Mouse (Mus musculus): ENCODE data around the gene Mrpl44. TPM values are rescaled to one million over a fixed set of nuclear protein-coding genes. Genes with fewer than 3 reads are reported as not detected.

Mrpl44 gene
- polyA plus RNA-seq, 1 experiment = 5.3 TPM

DNA sequence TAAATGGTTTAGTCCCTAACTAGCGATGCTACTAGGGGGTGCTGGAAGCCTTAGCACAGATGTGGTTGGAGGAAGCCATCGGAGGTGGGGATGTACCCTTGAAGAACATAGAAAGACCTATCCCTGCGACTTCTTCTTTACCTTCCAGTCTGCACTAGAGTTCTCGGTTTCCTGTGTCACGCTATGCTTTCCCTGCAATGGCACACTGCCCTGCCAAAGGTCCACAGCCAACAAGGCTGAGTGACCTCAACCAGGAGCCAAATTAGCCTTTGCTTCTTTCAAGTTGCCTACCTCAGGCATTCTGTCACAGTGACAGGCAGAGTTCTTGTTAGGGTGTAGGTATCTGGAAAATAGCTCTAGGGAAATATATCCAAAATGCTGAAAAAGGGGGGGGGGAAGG lies 19.4 kb upstream of the Mrpl44 start:
- no peak overlapping the region for H3K27ac ChIP-seq (ENCODE audit: control insufficient read depth, insufficient read depth, low read depth, low read length)
- peaks cover 7% of the 10 kb centered on the region for H3K4me1 ChIP-seq (ENCODE audit: control insufficient read depth, insufficient read depth, low read length)
- no peaks in the 10 kb centered on the region for H3K36me3 ChIP-seq (ENCODE audit: control insufficient read depth, insufficient read depth, low read length)
- no peaks in the 10 kb centered on the region for H3K27me3 ChIP-seq (ENCODE audit: control insufficient read depth, insufficient read depth, low read length)
- H3K4me3 ChIP-seq (ENCODE audit: control insufficient read depth, low read depth, low read length) = no peak overlapping the region
- TF ChIP-seq CTCF (IDR thresholded peaks at IDR 0.05; ENCODE audit: control insufficient read depth, insufficient read depth, insufficient replicate concordance, low read depth, low read length) (no peak), POLR2A (IDR thresholded peaks at IDR 0.05; ENCODE audit: control insufficient read depth, low read depth, low read length) (no peak)

GRCm38 (mm10) chr1:79757161-79757560 lies 18.7 kb upstream of the Mrpl44 start:
- TF ChIP-seq POLR2A (IDR thresholded peaks at IDR 0.05; ENCODE audit: control insufficient read depth, low read depth, low read length) (no peak), CTCF (IDR thresholded peaks at IDR 0.05; ENCODE audit: control insufficient read depth, insufficient read depth, insufficient replicate concordance, low read depth, low read length) (no peak)
- peaks cover 7% of the 10 kb centered on the region for H3K4me1 ChIP-seq (ENCODE audit: control insufficient read depth, insufficient read depth, low read length)
- H3K27me3 ChIP-seq (ENCODE audit: control insufficient read depth, insufficient read depth, low read length) = no peaks in the 10 kb centered on the region
- H3K4me3 ChIP-seq (ENCODE audit: control insufficient read depth, low read depth, low read length) = no peak overlapping the region
- H3K27ac ChIP-seq (ENCODE audit: control insufficient read depth, insufficient read depth, low read depth, low read length) = no peak overlapping the region
- H3K36me3 ChIP-seq (ENCODE audit: control insufficient read depth, insufficient read depth, low read length) = no peaks in the 10 kb centered on the region

DNA sequence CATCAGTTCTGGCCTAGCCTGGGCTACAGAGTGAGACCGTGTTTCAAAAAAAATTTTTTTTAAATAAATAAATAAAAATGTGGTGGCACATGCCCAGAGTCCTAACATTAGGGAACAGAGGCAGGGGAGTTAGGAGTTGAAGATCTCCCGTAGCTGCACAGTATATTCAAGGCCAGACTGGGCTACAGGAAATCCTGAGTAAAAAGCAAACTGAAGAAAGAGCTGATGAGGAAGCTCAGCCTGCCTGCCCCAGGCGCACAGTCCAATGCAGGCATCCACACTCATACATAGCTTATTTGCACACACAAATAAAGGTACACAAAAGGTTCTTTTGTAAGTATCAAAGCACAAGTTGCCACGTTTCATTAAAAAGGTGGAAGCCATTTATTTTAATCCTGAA lies 18.2 kb upstream of the Mrpl44 start:
- H3K27ac ChIP-seq (ENCODE audit: control insufficient read depth, insufficient read depth, low read depth, low read length) = no peak overlapping the region
- H3K4me3 ChIP-seq (ENCODE audit: control insufficient read depth, low read depth, low read length) = no peak overlapping the region
- peaks cover 10% of the 10 kb centered on the region for H3K4me1 ChIP-seq (ENCODE audit: control insufficient read depth, insufficient read depth, low read length)
- no peaks in the 10 kb centered on the region for H3K27me3 ChIP-seq (ENCODE audit: control insufficient read depth, insufficient read depth, low read length)
- TF ChIP-seq POLR2A (IDR thresholded peaks at IDR 0.05; ENCODE audit: control insufficient read depth, low read depth, low read length) (no peak), CTCF (IDR thresholded peaks at IDR 0.05; ENCODE audit: control insufficient read depth, insufficient read depth, insufficient replicate concordance, low read depth, low read length) (no peak)
- no peaks in the 10 kb centered on the region for H3K36me3 ChIP-seq (ENCODE audit: control insufficient read depth, insufficient read depth, low read length)

DNA sequence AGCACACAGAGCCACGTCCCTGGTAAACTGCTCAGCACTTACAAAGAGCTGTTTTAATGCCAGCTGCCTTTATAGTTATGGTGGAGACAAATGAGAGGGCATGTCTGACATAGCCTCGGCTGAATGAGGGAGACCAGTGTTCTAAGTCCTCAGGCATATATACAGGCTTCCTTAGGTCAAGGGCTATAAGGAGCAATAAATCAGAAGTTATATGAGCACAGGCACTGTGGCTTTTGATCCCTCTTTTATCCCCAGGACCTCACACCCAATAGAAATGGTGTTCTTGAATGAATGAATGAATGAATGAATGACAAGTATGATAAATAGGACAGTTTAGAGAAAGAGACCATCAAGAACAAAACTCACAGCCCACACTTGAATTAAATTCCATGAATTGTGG lies 16.8 kb upstream of the Mrpl44 start:
- H3K27me3 ChIP-seq (ENCODE audit: control insufficient read depth, insufficient read depth, low read length) = no peaks in the 10 kb centered on the region
- peaks cover 10% of the 10 kb centered on the region for H3K4me1 ChIP-seq (ENCODE audit: control insufficient read depth, insufficient read depth, low read length)
- H3K4me3 ChIP-seq (ENCODE audit: control insufficient read depth, low read depth, low read length) = no peak overlapping the region
- no peak overlapping the region for H3K27ac ChIP-seq (ENCODE audit: control insufficient read depth, insufficient read depth, low read depth, low read length)
- no peaks in the 10 kb centered on the region for H3K36me3 ChIP-seq (ENCODE audit: control insufficient read depth, insufficient read depth, low read length)
- TF ChIP-seq POLR2A (IDR thresholded peaks at IDR 0.05; ENCODE audit: control insufficient read depth, low read depth, low read length) (no peak), CTCF (IDR thresholded peaks at IDR 0.05; ENCODE audit: control insufficient read depth, insufficient read depth, insufficient replicate concordance, low read depth, low read length) (no peak)

DNA sequence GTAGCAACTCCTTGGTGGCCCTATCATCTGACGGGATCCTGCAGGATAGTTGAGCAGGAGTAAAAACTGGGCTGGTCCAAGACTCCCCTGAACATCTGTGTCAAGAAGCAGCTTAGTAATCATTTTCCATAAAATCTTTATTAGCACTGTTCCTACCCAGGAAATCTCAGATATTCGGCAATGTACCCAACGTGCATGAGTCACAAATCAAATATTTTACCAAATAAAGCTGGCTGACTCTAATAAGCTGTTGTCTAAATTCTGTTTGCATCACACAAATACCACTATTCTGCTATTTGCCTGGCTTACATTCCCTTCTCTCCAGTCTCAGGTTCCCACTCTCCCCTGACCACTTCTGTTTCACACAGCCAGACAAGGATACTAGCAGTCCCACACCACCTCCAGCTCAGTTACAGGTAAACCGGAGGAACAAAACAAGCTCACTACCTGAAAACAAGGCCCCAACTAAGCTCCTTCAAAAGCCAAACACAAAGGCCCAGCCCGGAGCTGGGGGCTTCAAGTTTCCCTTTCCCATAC lies 16.3 kb upstream of the Mrpl44 start:
- TF ChIP-seq POLR2A (IDR thresholded peaks at IDR 0.05; ENCODE audit: control insufficient read depth, low read depth, low read length) (no peak), CTCF (IDR thresholded peaks at IDR 0.05; ENCODE audit: control insufficient read depth, insufficient read depth, insufficient replicate concordance, low read depth, low read length) (no peak)
- H3K27me3 ChIP-seq (ENCODE audit: control insufficient read depth, insufficient read depth, low read length) = no peaks in the 10 kb centered on the region
- peaks cover 10% of the 10 kb centered on the region for H3K4me1 ChIP-seq (ENCODE audit: control insufficient read depth, insufficient read depth, low read length)
- H3K4me3 ChIP-seq (ENCODE audit: control insufficient read depth, low read depth, low read length) = peak overlapping the region; percentile 25
- H3K27ac ChIP-seq (ENCODE audit: control insufficient read depth, insufficient read depth, low read depth, low read length) = no peak overlapping the region
- no peaks in the 10 kb centered on the region for H3K36me3 ChIP-seq (ENCODE audit: control insufficient read depth, insufficient read depth, low read length)

DNA sequence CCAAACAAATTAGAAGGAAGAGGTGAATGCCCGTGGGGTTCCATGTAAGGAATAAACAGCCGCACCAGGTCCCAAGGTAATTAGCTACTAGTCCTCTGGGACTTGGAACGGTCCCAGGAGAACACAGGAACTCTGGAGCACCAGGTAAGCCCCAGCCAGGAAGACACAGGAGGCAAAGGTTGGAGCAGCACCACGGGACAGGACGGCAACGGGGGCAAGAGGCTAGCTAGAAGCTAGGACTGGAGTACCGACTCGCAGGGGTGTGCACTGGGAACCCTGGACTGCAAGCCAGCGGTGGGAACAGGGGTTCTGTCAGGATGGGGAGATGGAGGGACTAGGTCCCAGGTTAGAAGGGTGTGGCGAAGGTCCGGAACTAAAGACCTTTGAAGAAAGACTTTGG lies 15.2 kb upstream of the Mrpl44 start:
- H3K4me1 ChIP-seq (ENCODE audit: control insufficient read depth, insufficient read depth, low read length) = peaks cover 10% of the 10 kb centered on the region
- no peaks in the 10 kb centered on the region for H3K27me3 ChIP-seq (ENCODE audit: control insufficient read depth, insufficient read depth, low read length)
- TF ChIP-seq POLR2A (IDR thresholded peaks at IDR 0.05; ENCODE audit: control insufficient read depth, low read depth, low read length) (no peak), CTCF (IDR thresholded peaks at IDR 0.05; ENCODE audit: control insufficient read depth, insufficient read depth, insufficient replicate concordance, low read depth, low read length) (no peak)
- H3K4me3 ChIP-seq (ENCODE audit: control insufficient read depth, low read depth, low read length) = peak overlapping the region; percentile 87
- H3K27ac ChIP-seq (ENCODE audit: control insufficient read depth, insufficient read depth, low read depth, low read length) = peak overlapping the region; percentile 61; the same call in 1 of the 2 replicates
- H3K36me3 ChIP-seq (ENCODE audit: control insufficient read depth, insufficient read depth, low read length) = no peaks in the 10 kb centered on the region

- Histone ChIP-seq H3K27me3 (ENCODE audit: control insufficient read depth, insufficient read depth, low read length) (no peaks in the 10 kb centered on the region), H3K27ac (ENCODE audit: control insufficient read depth, insufficient read depth, low read depth, low read length) (peak overlapping the region; percentile 61), H3K4me1 (ENCODE audit: control insufficient read depth, insufficient read depth, low read length) (peaks cover 10% of the 10 kb centered on the region), H3K36me3 (ENCODE audit: control insufficient read depth, insufficient read depth, low read length) (no peaks in the 10 kb centered on the region), H3K4me3 (ENCODE audit: control insufficient read depth, low read depth, low read length) (peak overlapping the region; percentile 87)
- peak; percentile 92 for TF ChIP-seq POLR2A (IDR thresholded peaks at IDR 0.05; ENCODE audit: control insufficient read depth, low read depth, low read length)
- no peak for TF ChIP-seq CTCF (IDR thresholded peaks at IDR 0.05; ENCODE audit: control insufficient read depth, insufficient read depth, insufficient replicate concordance, low read depth, low read length)
These were observed 14.5 kb upstream of the Mrpl44 start for GRCm38 (mm10) chr1:79761106-79761916.
